Mouse (Mus musculus) lung, adult 18-20 months (tissue): ENCODE data around the gene Ncl.

Experiments
- DNase-seq, 2 experiments: peaks; one replicate each; pipeline ENCODE4 v3.0.0; 2022; ENCODE audit warnings: mixed read lengths in 2 of 2

The Ncl gene

DNA sequence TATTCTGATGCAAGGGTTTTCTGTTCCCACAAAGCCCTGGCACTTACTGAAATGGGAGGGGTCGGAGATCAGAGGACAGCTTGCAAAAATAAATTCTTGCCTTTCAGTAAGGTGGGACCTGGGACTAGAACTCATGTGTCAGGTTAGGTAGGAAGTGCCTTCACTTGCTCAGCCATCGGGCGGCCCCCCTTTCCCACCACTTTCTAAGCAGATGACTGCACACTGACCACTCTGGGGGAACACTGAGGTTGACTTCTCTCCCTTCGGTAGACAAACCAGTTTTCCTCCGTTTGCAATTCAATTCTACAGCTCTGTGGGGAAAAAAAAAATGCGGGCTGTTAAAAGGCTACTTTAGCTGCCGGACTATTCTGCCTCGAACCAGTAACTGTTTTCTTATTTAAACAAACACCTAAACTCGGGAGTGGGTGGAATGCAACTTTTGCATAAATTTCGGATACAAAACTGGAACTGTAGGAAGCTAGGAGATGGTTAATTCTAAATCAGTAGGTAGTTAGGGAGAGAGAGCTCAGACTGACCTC, 47.7 kb downstream of the Ncl start:
- no peak for DNase-seq

DNA sequence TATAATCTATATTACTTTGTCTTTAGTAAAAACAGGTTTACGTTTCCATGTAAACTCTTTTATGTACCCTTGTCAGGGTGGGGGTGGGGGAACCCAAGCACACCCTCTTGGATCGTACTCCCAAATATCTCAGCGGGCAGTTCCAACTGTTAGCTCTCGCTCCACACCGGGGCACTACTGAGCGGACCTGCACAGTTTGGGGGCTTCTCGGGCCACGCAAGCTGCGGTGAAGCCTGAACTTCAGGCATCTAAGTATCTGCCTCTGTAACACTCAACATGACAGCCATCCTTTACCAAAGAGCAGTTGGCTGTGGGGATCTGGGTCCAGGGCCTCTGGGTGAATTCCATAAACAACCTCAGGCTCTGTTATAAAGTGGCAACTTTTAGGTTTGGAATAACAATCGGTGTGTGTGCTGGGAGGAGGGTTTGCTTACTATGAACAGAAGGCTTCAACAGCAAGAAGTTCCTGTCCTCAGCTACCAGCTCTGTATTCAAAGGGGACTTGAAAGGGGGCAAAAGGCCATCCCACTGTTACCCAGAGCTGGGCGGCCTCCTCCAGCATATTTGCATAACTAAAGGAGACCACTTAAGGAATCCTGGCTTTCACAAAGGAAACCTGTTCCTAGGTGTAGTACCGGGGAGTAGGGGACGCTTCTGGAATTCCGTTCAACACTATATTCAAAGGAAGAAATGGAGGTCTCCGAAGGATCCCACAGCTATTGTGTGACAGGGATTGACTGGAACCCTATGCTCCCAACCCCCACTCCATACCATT, 48.5 kb downstream of the Ncl start:
- no peak for DNase-seq

DNA sequence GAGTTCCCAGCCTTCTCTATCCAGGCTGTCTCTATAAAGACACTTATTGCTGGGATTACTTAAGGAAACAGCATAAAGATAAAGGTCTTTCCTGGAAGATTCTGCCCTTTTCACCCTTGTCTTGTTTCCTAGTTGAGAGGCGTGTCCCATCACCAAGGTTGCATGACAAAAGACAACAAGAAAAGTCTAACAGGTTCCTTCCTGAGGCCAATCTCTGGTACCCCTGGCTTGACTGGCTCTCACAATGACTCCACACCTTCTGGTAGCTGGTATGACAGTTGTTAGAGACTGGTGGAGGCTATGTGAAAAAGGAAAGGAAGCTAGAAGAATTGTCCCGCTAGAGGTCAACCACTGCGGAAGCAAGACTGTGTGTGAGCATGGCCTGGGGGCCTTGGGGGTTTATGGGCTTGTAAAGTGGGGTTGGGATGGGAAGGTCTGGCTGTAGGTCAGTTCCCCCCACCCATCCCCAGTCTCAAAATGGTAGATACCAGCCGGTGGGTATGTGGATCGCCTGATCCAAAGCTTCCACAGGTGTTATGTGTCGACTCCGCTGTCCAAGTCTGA, 49.8 kb downstream of the Ncl start:
- DNase-seq = no peak

DNA sequence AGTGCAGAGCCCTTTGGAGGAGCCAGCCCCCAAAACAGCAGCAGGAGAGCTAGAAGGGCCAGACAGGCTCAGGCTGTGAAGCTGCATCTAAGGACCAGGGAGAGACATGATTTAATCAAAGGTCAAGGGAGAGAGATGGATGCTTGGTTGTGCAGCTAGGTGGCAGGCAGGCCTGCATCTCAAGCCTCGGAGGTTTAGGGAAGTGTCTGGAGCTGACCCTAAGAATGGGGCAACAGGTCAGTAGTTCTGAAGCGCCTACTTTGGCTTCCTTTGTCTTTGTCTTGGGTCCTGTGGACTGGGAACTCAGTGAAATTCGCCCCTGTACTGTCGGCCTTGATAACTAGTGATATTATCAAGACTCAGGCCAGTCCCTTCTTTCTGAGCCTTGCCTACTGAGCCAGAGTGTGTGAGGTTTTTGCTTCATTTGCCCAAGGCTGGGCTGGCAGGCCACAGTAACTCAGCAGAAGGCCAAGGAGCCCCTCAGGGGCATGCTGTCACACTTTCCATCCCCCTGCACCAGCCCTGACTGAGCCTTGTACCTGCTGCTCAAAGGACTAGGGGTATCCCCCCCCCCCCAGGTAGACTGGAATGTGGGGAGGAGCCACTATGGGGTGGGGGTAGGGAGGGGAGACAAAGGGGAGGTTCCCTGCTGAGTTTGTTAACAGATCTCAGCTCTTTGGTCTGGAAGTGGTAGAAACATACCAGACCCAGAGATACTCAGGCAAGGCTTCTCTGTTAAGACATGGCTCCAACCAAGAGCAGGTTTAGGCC, 51.1 kb downstream of the Ncl start:
- no peak for DNase-seq

DNA sequence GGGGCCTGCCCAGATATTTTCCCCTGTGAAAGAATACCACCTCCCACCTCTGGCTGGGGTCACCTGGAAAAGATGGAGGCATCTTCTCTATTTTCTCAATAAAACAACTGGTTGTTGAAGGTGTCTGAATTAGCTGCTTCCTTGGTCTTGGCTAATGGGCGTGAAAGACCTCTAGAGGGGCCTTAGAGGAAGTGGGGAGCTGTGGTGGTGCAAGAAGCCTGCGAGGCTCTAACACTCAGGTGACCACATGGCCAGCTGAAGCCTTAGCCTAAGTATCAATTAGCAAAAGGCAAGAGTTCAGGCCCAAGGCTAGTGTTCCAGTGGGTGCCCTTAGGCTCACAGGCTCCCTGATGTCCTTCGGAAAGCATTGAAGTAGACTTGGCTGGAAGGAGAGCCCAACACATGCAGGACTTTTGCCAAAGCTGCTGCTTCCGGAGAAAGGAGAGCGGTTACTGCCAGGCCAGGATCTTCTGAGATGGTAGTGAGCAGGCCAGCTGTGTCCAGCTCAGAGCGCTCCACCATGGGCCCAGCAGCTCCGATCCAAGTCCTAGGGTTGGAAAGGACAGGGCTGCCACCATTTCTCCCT, 51.9 kb downstream of the Ncl start:
- no peak for DNase-seq

DNA sequence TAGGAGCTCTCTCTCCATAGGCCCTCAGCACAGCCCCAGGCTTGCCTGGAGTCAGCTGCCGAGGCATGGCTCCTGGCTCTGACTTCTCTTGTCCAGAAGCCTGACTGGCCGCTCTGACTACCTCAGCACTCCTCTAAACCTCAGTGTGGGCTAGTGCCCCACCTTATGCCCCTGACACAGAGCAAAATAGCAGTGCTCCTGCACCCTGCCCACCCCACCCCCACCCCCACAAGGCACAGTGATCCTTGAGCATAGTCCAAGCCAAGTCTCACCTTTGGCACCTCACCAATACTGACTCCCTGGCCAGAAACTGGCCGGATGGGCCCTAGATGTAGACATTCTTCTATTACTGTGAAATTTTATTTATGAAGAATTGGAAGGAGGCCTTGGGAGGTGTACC, 52.5 kb downstream of the Ncl start:
- no peak for DNase-seq

DNA sequence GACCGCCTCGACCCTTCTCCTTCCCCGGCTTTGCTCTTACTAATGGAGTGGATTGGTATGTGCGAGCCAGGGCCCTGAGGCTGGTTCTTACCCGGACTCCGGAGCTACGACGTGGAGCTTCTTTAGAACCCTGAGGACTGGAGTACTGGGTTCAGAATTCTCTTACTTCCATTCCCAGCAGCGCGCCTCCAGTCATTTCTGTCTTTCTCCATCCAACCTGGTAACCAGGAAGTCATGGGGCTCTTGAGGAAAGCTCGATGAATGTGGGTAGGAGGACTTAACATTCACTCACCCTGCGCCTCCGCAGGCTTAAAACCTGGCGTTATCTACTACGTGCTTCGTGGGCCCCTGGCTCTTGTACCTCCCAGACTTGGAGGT, 55.3 kb downstream of the Ncl start:
- no peak for DNase-seq

DNA sequence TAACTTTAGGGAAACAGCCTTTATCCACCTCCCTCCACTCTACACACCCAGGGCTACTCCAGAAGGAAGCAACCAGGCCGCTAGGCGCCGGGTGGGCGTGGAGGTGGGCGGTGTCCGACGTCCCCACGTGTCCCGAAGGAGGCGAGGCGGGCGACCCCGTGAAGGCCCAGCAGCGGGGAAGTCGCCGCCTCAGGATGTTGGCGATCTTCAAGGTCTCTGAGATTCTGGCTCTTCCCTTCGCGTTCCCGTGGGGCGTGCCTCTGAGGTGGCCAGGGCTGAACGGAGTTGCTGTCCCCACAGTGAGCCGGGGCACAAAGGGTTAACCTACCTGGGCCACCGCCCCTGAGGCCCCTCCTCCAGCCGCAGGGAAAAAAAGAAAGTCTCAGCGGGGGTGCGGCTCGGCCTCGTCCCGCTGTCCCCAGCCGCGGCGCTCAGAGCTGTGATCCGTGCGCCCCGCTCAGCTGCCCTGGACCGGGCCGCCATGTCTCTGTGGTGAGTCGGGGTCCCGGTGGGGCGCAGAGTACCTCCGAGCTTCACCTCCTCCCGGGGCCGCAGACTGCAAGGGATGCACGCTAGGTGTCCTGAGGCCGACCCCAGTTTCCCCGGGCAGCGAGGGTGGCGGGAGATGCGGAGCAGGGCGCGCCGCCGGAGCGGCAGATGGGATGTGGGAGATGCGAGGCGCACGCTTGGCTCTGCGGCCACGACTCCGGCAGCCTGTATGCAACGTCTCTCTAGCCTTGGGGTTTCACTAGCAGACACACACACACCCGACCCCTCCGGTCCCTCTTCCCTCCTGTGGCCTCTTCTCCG, 55.9 kb downstream of the Ncl start:
- peak; percentile 70 to 75 for DNase-seq

DNA sequence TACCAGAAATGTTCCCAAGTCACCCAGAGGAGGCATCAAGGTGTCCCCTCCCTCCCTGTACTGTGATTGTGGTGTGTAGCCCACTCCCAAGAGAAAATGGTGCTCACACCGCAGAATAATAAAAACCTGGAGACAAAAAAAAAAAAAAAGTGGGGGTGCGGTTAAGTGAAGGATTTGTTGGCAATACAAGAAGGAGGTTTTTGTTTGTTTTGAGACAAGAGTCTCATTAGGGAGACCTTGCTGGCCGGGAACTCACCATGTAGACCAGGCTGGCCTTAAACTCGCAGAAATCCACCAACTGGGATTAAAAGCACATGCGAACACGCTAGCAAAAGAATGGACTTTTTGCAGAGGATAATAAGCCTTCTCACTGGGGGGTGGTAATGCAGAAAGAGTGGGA, 56.7 kb downstream of the Ncl start, which contains the start of gene B3gnt7:
B3gnt7 (plus strand) TSS at position 301 of the 400 bp plus-strand sequence.
- DNase-seq = no peak

DNA sequence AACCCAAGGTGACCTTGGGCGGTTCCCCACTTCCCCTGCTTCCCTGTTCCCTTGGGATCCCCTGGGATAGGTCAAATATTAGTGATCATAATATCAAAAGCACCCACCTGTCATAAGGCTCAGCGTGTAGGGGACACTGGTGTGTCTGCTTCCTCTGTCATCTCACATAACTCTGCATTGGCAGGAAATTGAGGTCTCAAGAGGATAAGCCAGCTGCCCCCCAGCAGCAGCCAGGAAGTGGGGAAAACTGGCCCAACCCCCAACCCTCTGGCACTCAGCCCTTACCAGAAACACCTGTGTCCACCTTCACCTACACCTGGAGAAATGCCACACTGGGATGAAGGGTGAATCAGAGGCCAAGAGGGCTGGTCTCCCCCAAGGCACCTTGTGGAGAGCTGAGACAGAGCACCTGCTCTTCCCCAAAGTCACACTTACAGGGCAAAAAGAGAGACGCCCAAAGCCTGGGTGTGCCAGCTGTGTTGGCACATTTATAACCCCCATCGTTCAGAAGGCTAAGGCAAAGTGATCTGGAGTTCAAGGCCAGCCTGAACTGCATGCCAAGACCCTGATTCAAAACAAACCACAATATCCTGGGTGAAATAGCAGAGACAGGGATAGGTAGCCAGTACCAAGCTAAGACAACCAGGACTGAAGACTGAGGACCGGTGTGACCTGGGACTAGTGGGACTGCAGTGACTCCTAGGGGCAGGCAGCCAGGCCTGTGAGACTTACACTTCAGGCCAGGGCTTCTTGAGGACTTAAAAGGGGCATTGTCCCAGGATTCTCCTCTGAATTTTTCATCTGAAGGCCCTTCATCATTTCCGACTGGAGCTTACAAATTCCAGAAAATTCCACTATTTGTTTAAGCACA, 57.7 kb downstream of the Ncl start:
- DNase-seq = no peak

DNA sequence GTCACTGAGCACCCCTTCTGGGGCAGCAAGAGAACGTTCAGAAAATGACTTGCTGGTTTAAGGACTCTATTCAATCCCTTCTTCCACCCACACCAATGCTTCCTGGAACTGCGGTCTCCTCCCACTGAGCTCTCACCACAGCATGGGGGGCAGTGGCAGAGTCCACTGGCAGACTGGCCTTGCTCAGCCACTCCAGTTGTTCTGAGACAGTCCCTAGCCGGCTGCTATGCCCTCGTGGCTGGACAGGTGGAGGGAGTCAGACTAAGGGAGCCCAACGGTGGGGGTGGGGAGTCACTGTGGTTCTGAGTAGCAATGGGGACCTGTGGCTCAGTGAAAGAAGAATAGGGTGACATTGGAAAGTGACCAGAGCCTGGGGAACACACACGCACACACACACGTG, 58.5 kb downstream of the Ncl start:
- no peak for DNase-seq

DNA sequence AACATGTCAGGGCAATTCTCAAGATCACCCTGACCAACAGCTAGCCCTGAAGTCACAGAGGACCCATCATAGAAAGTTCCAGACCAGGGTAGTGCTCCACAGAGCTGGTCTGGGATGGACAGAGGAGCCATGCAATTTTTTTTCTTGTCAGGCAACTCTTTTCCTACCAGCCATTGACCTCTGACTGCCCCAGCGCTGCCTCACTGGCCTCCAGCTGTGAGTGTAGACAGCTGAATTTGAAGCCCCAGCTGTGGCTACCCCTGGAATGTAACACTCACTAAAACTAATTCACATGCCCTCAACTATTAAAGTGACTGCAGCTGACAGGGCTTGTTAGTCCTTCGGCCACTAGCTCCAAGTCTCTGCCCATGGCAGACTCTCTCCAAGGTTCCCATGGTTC, 59.1 kb downstream of the Ncl start:
- no peak for DNase-seq
